Mouse (Mus musculus): ENCODE data around the gene Gm20817.
"Not testable (repeated sequence)": the region's sequence is repeated elsewhere in the genome, so short reads cannot be mapped to it uniquely, and the experiment has no call there.

Gm20817 gene

GRCm38 (mm10) chrY:68832628-68833027, at the start of gene Gm20817:
Gene Gm20817, minus strand, starts transcription at chrY:68832728.
- DNase-seq = not testable (repeated sequence)
